Mouse (Mus musculus) cortical plate, adult 2 months (tissue): ENCODE measurements at regions not wholly inside any gene's neighbourhood (a gene's known extent, or its start where the extent isn't known, plus 50 kb on each side); places are given as distances from the start of the nearest gene placed in this dataset.

Experiments
- H3K27ac ChIP-seq: fragments of 200-500 bp; 2 replicates; pipeline ENCODE4 v1.5.1; 2012; ENCODE audit warnings: low read length, control low read depth, inconsistent platforms; ENCODE audit not compliant: insufficient read depth
- H3K4me1 ChIP-seq: fragments of 200-500 bp; 2 replicates; pipeline ENCODE4 v1.6.1; 2011; ENCODE audit warnings: low read length; ENCODE audit not compliant: control insufficient read depth, insufficient read depth
- H3K4me3 ChIP-seq: fragments of 200-500 bp; 2 replicates; pipeline ENCODE4 v1.5.1; 2011; ENCODE audit warnings: mild to moderate bottlenecking, low read length, control low read depth; ENCODE audit not compliant: insufficient read depth
- CTCF ChIP-seq: fragments of 200-500 bp; IDR thresholded peaks from 2 replicates; pipeline ENCODE4 v1.5.1; 2011; ENCODE audit warnings: mild to moderate bottlenecking, control low read depth, low read length; ENCODE audit not compliant: insufficient read depth; ENCODE audit errors: extremely low read depth
- POLR2A ChIP-seq: fragments of 200-500 bp; IDR thresholded peaks from 2 replicates; pipeline ENCODE4 v1.6.1; 2011; ENCODE audit warnings: mild to moderate bottlenecking, low read length, control low read depth; ENCODE audit not compliant: insufficient read depth; ENCODE audit errors: extremely low read depth

- Histone ChIP-seq H3K27ac (no peak overlapping the region), H3K4me3 (no peak overlapping the region), H3K4me1 (no peaks in the 10 kb centered on the region)
- TF ChIP-seq POLR2A (no peak), CTCF (no peak)
Measured at GRCm38 (mm10) chr7:136590947-136591346, 303.5 kb upstream of the Mgmt start.

DNA sequence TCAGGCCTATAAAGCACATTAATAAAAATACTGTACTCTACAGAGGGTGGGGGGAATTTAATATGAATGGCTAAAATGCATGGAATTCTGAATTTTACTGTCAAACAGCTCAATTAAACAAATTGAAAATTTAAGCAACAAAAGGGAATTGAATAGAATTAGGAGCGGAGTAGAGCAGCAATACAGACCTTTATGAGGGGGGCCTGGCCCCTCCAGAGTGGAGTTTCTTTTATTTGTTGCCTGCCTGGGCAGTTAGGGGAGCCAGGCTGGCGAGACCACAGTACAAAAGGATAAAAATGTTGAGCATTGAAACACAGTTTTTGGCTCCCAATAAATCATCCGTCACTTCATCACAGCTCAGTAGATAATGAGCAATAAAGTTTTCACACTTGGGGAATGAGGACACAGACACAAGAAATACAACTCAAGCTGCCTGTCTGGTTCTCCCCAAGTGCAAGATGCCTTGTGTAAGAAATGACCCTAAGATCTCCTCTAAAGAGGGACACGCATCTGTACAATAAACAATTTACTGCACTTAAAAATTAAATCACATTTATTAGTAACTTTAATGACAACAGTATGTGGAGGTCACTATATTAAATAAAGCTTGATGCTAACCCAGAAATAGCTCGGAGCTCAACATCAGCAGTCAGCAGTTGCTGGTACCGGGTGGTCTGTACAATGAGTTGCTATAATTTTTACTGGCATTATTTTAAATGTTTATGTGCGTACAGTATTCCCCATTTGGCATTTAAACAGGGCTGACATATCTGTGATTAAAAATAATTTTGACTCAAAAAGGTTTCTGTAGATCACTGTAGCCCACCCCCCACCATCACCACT lies 286.9 kb upstream of the Mgmt start:
- TF ChIP-seq POLR2A (no peak), CTCF (no peak)
- H3K4me3 ChIP-seq: no peak overlapping the region
- no peak overlapping the region for H3K27ac ChIP-seq
- no peaks in the 10 kb centered on the region for H3K4me1 ChIP-seq

- H3K27ac ChIP-seq: no peak overlapping the region
- H3K4me3 ChIP-seq: no peak overlapping the region
- no peaks in the 10 kb centered on the region for H3K4me1 ChIP-seq
- no peak for TF ChIP-seq CTCF
Measured at GRCm38 (mm10) chr7:136613496-136613895, 280.9 kb upstream of the Mgmt start.

DNA sequence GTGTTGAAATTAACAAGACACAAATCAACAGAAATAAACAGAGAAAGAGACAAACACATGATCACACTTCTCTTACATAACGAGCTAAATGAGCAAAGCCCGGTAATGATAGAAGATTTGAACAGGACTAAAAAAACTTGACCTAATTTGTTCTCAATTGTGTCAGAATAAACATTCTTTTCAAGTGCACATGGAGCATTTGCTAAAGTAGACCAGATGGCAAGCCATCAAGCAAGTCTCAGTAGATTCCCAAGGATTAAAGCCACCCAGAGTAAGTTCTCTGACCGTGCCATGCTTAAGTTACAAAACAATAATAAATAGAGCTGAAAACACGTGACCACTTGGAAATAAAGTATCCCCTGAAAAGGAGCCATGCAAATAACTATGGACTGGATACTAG lies 269.9 kb upstream of the Mgmt start:
- TF ChIP-seq POLR2A (no peak), CTCF (no peak)
- no peak overlapping the region for H3K27ac ChIP-seq
- H3K4me3 ChIP-seq: no peak overlapping the region

DNA sequence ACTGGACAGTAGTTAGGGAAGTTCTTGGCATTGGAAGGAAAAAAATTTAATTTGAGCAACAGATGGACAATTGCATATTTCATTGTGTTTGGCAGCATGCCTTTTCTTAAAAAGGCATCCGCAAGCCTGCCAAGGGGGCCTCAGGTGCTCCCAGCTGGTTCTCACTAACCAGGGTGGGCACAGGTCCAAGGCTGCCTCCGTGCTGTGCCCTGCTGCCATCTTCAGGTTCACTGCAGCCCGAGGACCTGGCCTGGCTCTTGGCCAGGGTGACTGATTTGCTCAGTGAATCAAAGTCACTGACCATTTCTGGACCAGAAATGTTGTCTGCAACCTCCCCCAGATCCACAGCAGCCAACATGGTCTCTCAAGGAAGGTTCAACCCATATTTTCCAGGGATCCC lies 263.3 kb upstream of the Mgmt start:
- no peak overlapping the region for H3K4me3 ChIP-seq
- TF ChIP-seq CTCF (no peak), POLR2A (no peak)
- no peak overlapping the region for H3K27ac ChIP-seq
- no peaks in the 10 kb centered on the region for H3K4me1 ChIP-seq

More for the DNA sequence above, 269.9 kb upstream of the Mgmt start:
- no peaks in the 10 kb centered on the region for H3K4me1 ChIP-seq

DNA sequence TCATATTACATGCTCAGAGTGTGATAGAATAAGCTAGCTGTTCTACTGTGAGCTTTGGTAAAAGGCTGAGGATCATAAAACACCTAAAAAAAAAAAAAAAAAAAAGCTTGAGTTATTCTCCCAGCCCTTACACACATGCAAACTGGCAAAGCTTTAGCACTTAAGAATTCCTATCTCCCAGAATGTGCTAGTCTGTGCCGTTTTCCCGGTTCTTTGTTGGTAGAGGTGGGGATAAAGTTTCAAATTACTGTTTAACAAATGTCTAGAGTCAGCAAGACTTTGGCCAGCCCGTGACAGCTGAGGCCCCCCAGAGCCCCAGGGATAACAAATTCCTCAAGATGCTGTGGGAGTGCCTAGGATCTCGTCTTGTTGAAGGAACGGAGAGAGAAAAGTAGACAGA lies 254.3 kb upstream of the Mgmt start:
- TF ChIP-seq POLR2A: no peak
- TF ChIP-seq CTCF: no peak
- H3K4me3 ChIP-seq: no peak overlapping the region
- H3K4me1 ChIP-seq: no peaks in the 10 kb centered on the region
- H3K27ac ChIP-seq: no peak overlapping the region

DNA sequence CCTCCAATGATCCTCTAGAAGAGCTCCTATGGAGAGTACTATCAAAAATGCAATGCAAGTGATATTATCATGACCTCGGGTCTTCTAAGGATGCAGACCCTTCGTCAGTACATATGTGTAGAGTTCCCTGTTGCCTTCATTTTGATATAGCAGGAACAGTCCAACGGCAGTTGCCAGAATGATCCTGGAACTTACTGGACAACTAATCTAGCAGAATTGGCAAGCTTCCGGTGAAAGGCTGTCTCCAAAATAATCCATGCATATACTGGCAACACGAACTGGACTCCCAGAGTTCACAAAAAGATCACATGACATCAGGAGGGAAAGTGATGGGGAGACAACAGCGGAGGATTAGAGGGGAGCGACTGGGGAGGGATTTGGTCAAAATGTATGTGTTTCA lies 253.6 kb upstream of the Mgmt start:
- Histone ChIP-seq H3K27ac (no peak overlapping the region), H3K4me1 (no peaks in the 10 kb centered on the region), H3K4me3 (no peak overlapping the region)
- TF ChIP-seq CTCF (no peak), POLR2A (no peak)

GRCm38 (mm10) chr7:136649796-136650195 lies 244.6 kb upstream of the Mgmt start:
- no peak overlapping the region for H3K4me3 ChIP-seq
- H3K27ac ChIP-seq: no peak overlapping the region
- no peaks in the 10 kb centered on the region for H3K4me1 ChIP-seq
- TF ChIP-seq CTCF (no peak), POLR2A (no peak)

DNA sequence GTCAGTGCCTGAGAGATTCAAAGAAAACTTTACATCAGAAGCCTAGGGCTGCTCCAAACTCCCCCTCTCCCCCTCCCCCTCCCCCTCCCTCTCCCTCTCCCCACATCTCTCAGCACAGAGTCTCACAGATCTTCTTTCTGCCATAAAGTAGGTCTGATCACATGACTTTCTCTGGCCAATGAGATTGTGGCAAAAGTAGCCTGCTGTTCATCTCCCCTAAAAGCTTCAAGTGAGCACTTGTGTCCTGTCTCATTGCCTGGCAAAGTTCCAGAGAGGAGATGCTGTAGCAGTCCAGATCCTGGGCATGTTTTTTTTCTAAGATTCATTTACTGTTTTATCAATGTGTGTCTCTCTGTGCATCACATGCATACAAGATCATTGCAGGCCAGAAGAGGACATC lies 234.5 kb upstream of the Mgmt start:
- TF ChIP-seq POLR2A (no peak), CTCF (no peak)

GRCm38 (mm10) chr7:136660401-136660800 lies 234.0 kb upstream of the Mgmt start:
- H3K4me1 ChIP-seq: no peaks in the 10 kb centered on the region
- no peak overlapping the region for H3K4me3 ChIP-seq
- H3K27ac ChIP-seq: no peak overlapping the region
- no peak for TF ChIP-seq POLR2A
- TF ChIP-seq CTCF: no peak

More for the DNA sequence above, 234.5 kb upstream of the Mgmt start:
- Histone ChIP-seq H3K27ac (no peak overlapping the region), H3K4me3 (no peak overlapping the region), H3K4me1 (no peaks in the 10 kb centered on the region)
